Mouse (Mus musculus): ENCODE measurements at regions not wholly inside any gene's neighbourhood (a gene's known extent, or its start where the extent isn't known, plus 50 kb on each side); places are given as distances from the start of the nearest gene placed in this dataset.

DNA sequence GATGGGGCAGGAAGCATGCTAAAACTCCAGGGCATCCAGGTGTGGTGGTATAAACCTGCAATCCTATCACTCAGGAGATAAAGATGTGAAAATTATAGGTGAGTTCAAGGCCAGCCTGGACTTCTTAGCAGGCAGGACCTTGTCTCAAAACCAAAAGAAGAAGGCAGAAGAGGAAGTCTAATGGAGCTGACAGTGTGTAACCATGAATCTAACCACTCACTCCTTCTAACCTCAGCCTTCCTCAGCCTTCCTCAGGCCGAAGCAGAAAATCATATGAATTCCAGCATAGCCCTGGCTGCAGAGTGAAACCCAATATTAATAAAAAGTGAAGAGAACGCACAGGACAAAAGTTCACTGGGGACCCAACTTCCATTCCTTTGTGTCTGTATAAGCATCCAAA is 128.2 kb upstream of the Jarid2 start:
- no peak for DNase-seq (ENCODE audit: low read depth, low spot score)

- DNase-seq (ENCODE audit: low read depth, low spot score), result no peak
These were observed 126.6 kb upstream of the Jarid2 start for GRCm38 (mm10) chr13:44602658-44603057.

GRCm38 (mm10) chr13:44607316-44608285 is 121.7 kb upstream of the Jarid2 start:
- no peak for DNase-seq (ENCODE audit: low read depth, low spot score)

- no peak for DNase-seq (ENCODE audit: low read depth, low spot score)
These were observed 121.0 kb upstream of the Jarid2 start for GRCm38 (mm10) chr13:44608286-44608675.

DNA sequence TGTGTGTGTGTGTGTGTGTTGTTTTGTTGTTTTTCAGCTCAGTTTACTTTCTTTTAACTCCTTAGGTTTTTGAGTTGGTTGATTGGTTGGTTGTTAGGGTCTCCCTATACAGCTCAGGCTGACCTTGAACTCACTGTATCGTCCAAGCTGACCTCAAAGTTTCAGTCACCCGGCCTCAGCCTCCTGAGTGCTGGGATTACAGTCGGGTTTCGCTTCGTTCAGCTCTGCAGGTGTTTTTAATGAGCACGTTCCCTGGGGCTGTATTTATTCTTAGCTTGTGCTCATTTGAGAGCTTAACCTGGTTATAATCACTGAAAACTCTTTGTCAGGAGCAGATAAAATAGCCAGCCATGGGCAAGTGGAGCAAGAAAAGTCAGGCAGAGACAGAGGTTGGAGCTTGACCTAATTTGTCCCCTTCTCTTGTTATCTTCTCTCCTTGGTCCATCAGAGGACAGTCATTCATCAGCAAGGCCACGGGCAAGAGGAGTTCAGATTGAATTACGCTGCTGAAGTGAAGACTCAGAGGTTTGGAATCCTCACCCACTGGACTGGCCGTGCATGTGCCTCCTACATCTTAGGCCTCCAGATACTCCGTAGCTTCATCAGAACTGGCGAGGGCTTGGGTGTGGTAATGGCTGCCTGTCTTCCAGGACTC is 120.5 kb upstream of the Jarid2 start:
- DNase-seq (ENCODE audit: low read depth, low spot score), result no peak

- no peak for DNase-seq (ENCODE audit: low read depth, low spot score)
These were observed 119.7 kb upstream of the Jarid2 start for GRCm38 (mm10) chr13:44609606-44610005.

DNA sequence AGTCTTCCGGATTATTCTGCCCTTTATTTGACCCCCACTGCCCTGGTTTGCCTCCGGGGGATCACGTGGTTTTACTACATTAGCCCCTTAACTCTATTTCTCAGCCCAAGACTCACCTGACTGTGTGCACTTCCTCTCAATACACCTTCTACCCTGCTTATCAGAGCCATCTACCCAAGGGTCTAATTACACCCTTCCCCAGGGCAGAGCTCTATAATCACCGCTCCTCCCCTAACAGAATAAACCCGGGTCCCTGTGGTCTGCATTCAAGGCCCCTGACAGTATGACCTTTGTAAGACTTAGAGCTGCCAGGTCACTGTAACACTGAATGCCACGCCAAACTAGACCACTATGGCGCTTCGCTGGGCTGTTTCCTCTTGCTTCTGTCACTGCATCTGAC is 113.6 kb upstream of the Jarid2 start:
- DNase-seq (ENCODE audit: low read depth, low spot score), result no peak

- DNase-seq (ENCODE audit: low read depth, low spot score), result no peak
These were observed 110.9 kb upstream of the Jarid2 start for GRCm38 (mm10) chr13:44618368-44618767.

DNA sequence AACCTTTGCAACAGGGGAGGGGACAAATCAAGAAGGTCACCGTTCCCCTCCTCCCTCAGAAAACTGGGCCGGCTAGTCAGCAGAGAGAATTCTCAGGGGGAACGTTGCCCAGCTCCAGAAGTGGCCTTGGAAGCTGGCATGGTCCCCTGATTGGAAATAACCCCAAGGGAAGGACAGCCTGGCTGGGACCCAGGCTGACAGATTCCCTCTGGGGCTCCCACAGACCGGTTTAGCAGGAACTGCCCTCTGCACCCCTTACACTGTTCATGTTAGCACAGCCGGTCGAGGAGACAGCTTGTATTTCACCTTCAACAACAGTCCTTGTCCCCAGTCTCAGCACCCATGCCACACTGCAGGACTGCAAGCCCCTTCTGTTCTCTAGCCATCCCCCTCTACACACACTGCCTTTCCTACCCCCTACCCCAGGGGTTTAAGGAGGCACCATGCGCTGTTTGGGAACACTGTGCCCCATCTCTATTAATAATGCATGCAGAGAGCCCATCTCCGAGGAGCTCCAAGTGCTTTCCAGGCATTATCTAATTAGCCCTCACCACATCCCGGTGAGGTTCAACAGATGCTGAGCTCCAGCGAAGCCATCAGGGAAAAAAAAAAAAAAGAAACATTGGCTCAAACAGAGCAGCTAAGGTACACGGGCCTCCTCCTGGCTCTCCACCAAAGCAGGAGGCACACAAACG is 106.5 kb upstream of the Jarid2 start:
- no peak for DNase-seq (ENCODE audit: low read depth, low spot score)

GRCm38 (mm10) chr13:44624716-44625115 is 104.6 kb upstream of the Jarid2 start:
- DNase-seq (ENCODE audit: low read depth, low spot score), result no peak

DNA sequence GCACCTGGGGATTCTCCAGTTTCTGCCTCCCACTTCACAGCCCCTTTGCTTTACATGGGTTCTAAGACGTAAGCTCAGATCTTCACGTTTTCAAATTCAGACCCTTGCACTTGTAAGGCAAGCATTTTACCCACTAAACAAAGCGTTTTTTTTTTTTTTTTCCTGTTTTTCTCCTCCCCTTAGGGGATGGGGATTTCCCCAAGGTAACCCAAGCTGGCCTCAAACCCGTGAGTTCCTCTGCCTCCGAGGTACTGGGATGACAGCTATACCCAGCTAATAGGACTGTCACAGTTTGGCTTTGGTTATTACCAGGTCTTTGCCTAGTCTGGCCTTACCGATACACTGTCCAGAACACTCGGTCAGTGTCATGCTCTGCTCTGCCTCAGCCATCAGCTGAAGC is 103.5 kb upstream of the Jarid2 start:
- no peak for DNase-seq (ENCODE audit: low read depth, low spot score)

DNA sequence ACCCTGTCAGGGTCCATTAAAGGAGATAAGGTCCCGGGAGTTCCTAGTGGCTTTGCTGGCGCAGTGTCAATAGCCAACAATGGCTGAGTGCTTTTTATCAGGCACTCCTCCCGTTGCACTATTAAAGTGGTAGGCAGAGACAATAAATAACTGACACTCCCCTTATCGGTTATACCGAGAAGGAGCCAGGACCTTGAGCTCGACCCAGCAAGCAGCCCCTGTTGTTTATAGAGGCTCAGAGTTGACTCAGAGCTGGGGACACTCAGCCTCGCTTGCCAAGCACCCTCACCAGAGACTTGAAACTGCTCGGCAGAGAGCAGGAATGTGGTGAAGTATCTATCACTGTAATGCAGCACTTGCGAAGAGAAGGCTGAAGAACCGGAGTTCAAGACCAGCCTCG is 102.5 kb upstream of the Jarid2 start:
- no peak for DNase-seq (ENCODE audit: low read depth, low spot score)

GRCm38 (mm10) chr13:44630061-44630460 is 99.2 kb upstream of the Jarid2 start:
- DNase-seq (ENCODE audit: low read depth, low spot score), result no peak

- DNase-seq (ENCODE audit: low read depth, low spot score), result no peak
These were observed 94.7 kb upstream of the Jarid2 start for GRCm38 (mm10) chr13:44634616-44635015.

DNA sequence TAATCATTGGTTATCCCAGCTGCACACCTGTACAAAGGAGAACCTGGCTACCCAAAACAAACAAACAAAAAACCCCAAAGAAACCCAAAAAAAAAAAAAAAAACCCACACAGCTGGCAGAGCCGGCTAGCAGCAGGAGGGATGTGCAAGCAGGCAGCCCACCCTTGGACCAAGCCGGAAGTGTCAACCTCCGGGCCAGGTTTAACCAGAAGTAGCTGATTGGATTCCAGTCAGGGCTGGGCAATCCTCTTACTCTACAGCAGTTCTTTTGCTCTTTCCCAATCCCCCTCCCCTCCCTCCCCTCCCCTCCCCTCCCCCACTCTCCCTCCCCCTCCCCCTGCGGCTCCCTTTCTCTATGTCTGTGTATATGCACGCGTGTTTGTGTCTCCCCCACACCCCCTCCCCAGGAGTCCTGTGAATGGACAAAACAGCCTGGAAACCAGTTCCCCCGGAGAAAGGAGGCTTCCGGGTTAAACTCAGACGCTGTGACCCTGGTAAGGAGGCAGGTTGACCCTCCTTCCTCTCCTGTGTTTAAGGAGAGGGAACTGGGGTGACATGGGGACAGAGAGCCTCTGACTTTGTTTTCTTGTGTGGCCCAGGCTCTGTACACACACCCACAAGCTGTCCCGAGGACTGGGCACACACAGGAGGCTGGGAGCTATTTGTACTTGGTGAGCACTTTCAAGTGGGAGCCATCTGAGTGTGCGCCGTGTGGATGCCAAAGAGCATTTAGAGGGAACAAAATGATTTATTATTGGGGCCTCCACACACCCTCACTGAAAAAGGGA is 93.9 kb upstream of the Jarid2 start:
- DNase-seq (ENCODE audit: low read depth, low spot score), result no peak

DNA sequence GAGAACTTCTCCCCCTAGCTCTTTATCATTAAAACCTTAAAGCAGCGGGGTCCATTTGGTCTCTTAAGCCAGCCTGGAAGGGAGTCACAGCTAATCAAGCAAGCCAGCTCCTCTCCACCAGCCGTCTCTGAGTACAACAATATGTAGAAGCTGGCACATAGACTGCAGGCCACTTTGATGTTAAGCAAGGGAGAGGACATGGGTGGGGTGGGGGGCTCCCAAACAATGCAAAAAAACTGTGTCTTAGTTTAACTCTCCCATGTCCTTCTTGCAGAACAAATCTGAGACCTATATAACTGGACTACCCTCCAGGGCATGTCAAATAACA is 93.3 kb upstream of the Jarid2 start:
- DNase-seq (ENCODE audit: low read depth, low spot score), result no peak

DNA sequence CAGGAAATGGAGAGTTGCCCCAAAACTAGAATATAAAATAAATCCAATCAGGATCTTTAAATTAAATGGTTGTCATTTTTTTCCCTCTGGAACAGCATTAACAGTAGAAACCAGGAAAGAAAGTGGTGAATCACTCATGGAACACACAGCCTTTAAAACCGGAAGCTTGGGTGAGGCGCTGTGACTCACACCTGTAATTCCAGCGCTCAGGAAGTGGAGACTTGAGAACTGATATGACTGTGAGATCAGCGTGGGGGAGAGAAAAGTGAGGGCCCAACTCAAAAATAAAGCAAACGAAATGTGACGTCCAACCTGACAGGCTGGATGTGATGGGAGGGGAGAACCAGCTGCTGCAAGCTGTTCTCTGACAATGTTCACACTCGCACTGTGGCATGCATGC is 86.9 kb upstream of the Jarid2 start:
- DNase-seq (ENCODE audit: low read depth, low spot score), result no peak

GRCm38 (mm10) chr13:44650052-44650451 is 79.2 kb upstream of the Jarid2 start:
- DNase-seq (ENCODE audit: low read depth, low spot score), result no peak

GRCm38 (mm10) chr13:44651259-44652238 is 77.7 kb upstream of the Jarid2 start:
- DNase-seq (ENCODE audit: low read depth, low spot score), result no peak

DNA sequence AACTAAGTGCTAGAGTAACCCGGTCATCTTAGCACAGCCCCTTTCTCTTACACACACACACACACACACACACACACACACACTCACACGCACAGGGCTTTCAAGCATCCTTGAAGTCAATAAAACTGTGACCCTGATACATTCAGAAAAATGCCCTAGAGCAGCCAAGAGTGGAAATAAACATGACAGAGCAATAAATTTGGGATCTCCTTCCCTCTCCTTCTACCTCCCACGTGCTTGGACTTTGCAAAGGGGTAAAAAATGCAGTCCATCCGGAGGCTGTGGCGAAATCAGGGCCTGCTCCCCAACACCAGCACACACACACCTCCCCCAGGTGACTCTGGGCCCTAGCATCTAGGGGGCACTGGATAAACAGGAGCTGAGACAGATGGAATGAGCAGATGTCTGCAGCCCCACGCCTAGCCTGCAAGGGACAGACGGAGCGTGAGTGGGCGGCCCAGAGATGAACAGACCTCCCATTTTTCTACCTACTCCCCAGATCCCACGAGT is 71.3 kb upstream of the Jarid2 start:
- no peak for DNase-seq (ENCODE audit: low read depth, low spot score)

All from c-Kit-negative CD71-positive TER-119-positive erythroid progenitor cells, embryonic 14.5 days (primary cell).